Mouse (Mus musculus): ENCODE results near the gene Palm2.

- TF ChIP-seq CTCF (IDR thresholded peaks at IDR 0.05; ENCODE audit: extremely low read depth, insufficient read depth, insufficient read length, insufficient replicate concordance), result no peak
- TF ChIP-seq POLR2A (IDR thresholded peaks at IDR 0.05; ENCODE audit: low read depth, low read length), result no peak
Measured at GRCm38 (mm10) chr4:57525221-57526011, 91.4 kb downstream of the Palm2 start.

Data from spleen, adult 2 months (tissue).